Mouse (Mus musculus) E14TG2a.4 (cell line): ENCODE data around the gene Ces1c.

Experiments used
- CTCF ChIP-seq: conservative IDR thresholded peaks from 2 replicates; pipeline ENCODE4 v1.5.1; 2014; ENCODE audit warnings: low read length
- NANOG ChIP-seq: IDR thresholded peaks from 2 replicates; pipeline ENCODE4 v1.6.1; 2014; ENCODE audit warnings: borderline replicate concordance, low read length, mixed read lengths

DNA sequence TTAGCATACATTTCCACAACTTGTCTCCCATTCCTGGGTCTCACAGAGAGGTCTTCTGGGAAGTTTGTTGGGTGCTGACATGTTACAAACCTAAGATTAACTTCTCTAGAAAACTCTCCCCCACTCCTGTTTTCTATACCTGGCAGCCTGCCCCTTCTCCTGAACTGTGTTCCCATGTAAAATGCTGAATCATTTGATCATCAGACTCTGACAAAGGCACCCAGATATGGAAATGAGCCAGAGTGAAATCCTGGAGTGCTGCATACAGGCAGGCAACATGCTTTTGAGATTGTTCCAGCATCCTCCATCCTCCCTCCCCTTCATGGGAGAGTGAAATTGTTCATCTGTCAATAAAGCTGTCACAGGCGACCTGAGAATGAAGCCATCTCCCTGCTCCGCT lies 4.6 kb downstream of the Ces1c start:
- TF ChIP-seq CTCF = no peak
- TF ChIP-seq NANOG = no peak
